Mouse (Mus musculus) E14TG2a.4 (cell line): ENCODE measurements around the gene Smc3.

Source experiments
- H3K27me3 ChIP-seq: 2 replicates; pipeline ENCODE4 v1.6.1; 2014; ENCODE audit warnings: low read length, control low read depth; ENCODE audit not compliant: insufficient read depth
- H3K36me3 ChIP-seq: 2 replicates; pipeline ENCODE4 v1.6.1; 2014; ENCODE audit warnings: low read length, control low read depth; ENCODE audit not compliant: insufficient read depth
- H3K4me1 ChIP-seq: replicated peaks from 2 replicates; pipeline ENCODE4 v1.6.1; 2014; ENCODE audit warnings: low read depth, low read length, control low read depth
- H3K4me3 ChIP-seq: replicated peaks from 2 replicates; pipeline ENCODE4 v1.5.1; 2014; ENCODE audit warnings: mild to moderate bottlenecking, low read length
- H3K9me3 ChIP-seq: 2 replicates; pipeline ENCODE4 v1.6.1; 2014; ENCODE audit warnings: low read length, control low read depth
- CTCF ChIP-seq: conservative IDR thresholded peaks from 2 replicates; pipeline ENCODE4 v1.5.1; 2014; ENCODE audit warnings: low read length
- NANOG ChIP-seq: IDR thresholded peaks from 2 replicates; pipeline ENCODE4 v1.6.1; 2014; ENCODE audit warnings: borderline replicate concordance, low read length, mixed read lengths
- POU5F1 ChIP-seq: IDR thresholded peaks from 2 replicates; pipeline ENCODE4 v1.6.1; 2014; ENCODE audit warnings: low read length, borderline replicate concordance

The Smc3 gene

DNA sequence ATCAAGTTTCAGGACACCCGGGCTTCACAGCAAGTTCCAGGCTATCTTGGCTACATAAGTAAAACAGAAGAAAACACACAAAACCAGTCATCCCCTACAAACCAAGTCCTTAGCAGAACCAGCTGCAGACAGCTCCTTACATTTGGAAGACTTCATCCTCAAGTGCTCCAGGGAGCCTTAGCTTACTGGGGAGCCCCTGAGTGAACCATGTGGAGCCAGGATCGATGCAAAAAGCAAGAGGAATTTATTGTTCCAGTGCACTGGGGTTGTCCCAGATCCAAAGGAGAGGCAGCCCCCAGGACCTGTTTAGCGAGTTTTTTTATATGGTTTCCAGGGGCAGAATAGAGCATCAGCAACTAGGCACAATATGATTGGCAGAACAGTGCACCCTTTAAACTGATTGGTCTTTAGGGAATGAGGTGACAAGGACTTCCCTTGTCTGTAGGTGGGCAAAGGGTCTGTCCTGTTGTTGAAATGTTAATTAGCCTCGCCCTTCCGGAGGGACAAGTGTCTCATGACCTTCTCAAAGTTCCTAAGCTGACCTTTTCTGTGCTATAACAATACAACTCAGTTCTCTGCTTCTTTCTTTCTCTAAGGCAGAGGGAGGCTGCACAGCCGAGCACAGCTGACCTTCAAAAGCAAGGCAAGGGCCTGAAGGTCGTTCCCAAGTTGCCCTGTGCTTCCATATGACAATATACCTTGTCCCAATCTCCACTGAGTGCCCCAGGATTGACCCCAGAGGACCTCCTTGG is 3.3 kb upstream of the Smc3 start:
- peaks cover 55% of the 10 kb centered on the region for H3K9me3 ChIP-seq
- no peak overlapping the region for H3K4me3 ChIP-seq
- H3K36me3 ChIP-seq = peaks cover 2% of the 10 kb centered on the region
- peaks cover 10% of the 10 kb centered on the region for H3K4me1 ChIP-seq
- no peaks in the 10 kb centered on the region for H3K27me3 ChIP-seq
- no peak for TF ChIP-seq POU5F1
- TF ChIP-seq CTCF = no peak
- no peak for TF ChIP-seq NANOG

GRCm38 (mm10) chr19:53600549-53601362 is 558 bp downstream of the Smc3 start:
- Histone ChIP-seq H3K4me1 (peaks cover 29% of the 10 kb centered on the region), H3K36me3 (peaks cover 33% of the 10 kb centered on the region), H3K27me3 (no peaks in the 10 kb centered on the region), H3K9me3 (peaks cover 23% of the 10 kb centered on the region), H3K4me3 (peak overlapping the region; percentile 95)
- TF ChIP-seq CTCF (no peak), NANOG (no peak), POU5F1 (no peak)

GRCm38 (mm10) chr19:53601363-53601655 is 1.1 kb downstream of the Smc3 start:
- Histone ChIP-seq H3K36me3 (peaks cover 38% of the 10 kb centered on the region), H3K27me3 (no peaks in the 10 kb centered on the region), H3K4me1 (peaks cover 34% of the 10 kb centered on the region), H3K9me3 (peaks cover 17% of the 10 kb centered on the region), H3K4me3 (peak overlapping the region; percentile 95)
- no peak for TF ChIP-seq CTCF
- TF ChIP-seq POU5F1 = no peak
- no peak for TF ChIP-seq NANOG

- Histone ChIP-seq H3K4me1 (peaks cover 64% of the 10 kb centered on the region), H3K9me3 (no peaks in the 10 kb centered on the region), H3K27me3 (no peaks in the 10 kb centered on the region), H3K36me3 (peaks cover 76% of the 10 kb centered on the region), H3K4me3 (no peak overlapping the region; the same call in 1 of the 2 replicates)
- no peak for TF ChIP-seq POU5F1
- no peak for TF ChIP-seq NANOG
- TF ChIP-seq CTCF = no peak
Observed at GRCm38 (mm10) chr19:53608921-53609320, 8.7 kb downstream of the Smc3 start.

GRCm38 (mm10) chr19:53621681-53622080 is 21.5 kb downstream of the Smc3 start:
- Histone ChIP-seq H3K36me3 (peaks cover 95% of the 10 kb centered on the region), H3K4me1 (no peaks in the 10 kb centered on the region)

DNA sequence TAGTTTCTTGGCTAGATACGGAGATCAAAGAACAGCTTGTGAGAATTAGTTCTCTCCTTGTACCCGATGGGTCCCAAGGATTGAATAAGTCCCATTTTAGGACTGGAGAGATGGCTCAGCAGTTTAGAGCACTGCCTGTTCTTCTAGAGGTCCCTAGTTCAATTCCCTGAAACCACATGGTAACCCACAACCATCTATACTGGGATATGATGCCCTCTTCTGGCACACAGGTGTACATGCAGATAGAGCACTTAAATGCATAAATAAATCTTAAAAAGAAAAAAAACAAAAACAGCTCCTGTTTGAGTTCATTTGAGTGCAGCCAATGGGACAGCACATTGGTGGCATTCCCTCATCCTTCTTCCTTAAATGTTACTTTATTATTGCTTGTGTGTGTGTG is 37.8 kb downstream of the Smc3 start:
- Histone ChIP-seq H3K9me3 (no peaks in the 10 kb centered on the region), H3K27me3 (no peaks in the 10 kb centered on the region), H3K4me3 (no peak overlapping the region), H3K4me1 (no peaks in the 10 kb centered on the region), H3K36me3 (peaks cover 93% of the 10 kb centered on the region)
- TF ChIP-seq POU5F1 (no peak), NANOG (no peak), CTCF (peak; percentile 35)

More at GRCm38 (mm10) chr19:53621681-53622080, 21.5 kb downstream of the Smc3 start:
- TF ChIP-seq POU5F1 (no peak), NANOG (no peak), CTCF (no peak)
- H3K9me3 ChIP-seq = no peaks in the 10 kb centered on the region
- H3K4me3 ChIP-seq = no peak overlapping the region
- no peaks in the 10 kb centered on the region for H3K27me3 ChIP-seq

DNA sequence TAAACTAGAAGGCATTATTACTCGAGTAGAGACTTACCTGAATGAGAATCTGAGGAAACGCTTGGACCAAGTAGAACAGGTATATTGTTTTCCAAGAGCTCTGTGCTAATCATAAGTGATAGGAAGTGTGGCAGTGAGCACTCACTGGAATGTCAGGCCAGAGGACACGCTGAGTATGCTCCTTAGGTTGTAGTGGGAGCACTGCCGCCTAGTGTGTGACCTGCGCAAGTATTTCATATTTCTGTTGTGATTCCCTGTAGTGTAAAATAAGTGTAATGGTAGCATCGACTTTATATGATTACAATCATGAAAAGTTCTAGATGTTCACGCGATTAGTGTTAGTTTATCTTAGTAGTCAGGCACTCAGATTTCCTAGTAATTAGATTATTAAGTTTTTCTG is 38.5 kb downstream of the Smc3 start:
- H3K4me1 ChIP-seq = no peaks in the 10 kb centered on the region
- no peak overlapping the region for H3K4me3 ChIP-seq
- H3K36me3 ChIP-seq = peaks cover 93% of the 10 kb centered on the region
- no peaks in the 10 kb centered on the region for H3K9me3 ChIP-seq
- TF ChIP-seq POU5F1 (no peak), CTCF (no peak), NANOG (no peak)
- H3K27me3 ChIP-seq = no peaks in the 10 kb centered on the region

GRCm38 (mm10) chr19:53644020-53644595 is 43.9 kb downstream of the Smc3 start:
- TF ChIP-seq CTCF (no peak), NANOG (no peak), POU5F1 (no peak)
- H3K27me3 ChIP-seq = no peaks in the 10 kb centered on the region
- no peak overlapping the region for H3K4me3 ChIP-seq
- peaks cover 82% of the 10 kb centered on the region for H3K36me3 ChIP-seq
- no peaks in the 10 kb centered on the region for H3K9me3 ChIP-seq
- H3K4me1 ChIP-seq = peaks cover 17% of the 10 kb centered on the region
